Mouse (Mus musculus) central nervous system, embryonic 11.5 days (tissue): Measurements from ENCODE around the gene Gm26741. TPM values are rescaled to one million over a fixed set of nuclear protein-coding genes. Genes with fewer than 3 reads are reported as not detected.

Source experiments
- polyA plus RNA-seq: library from polyadenylated mRNA; depleted of rRNA; stranded (reverse); fragments of >200 nt; gene quantifications from 2 replicates; pipeline ENCODE4 v1.2.3, GENCODE M21; 2012; rRNA removed

Gm26741 gene
- not detected in 2 replicates for polyA plus RNA-seq

GRCm38 (mm10) chr10:52358467-52358866 lies at the start of gene Gm26741:
Gene Gm26741 (plus strand): TSS chr10:52358767.

GRCm38 (mm10) chr10:52381845-52382591 lies 23.5 kb downstream of the Gm26741 start, which contains the start of gene Gopc:
Gene Gopc (minus strand): TSS chr10:52382124.

DNA sequence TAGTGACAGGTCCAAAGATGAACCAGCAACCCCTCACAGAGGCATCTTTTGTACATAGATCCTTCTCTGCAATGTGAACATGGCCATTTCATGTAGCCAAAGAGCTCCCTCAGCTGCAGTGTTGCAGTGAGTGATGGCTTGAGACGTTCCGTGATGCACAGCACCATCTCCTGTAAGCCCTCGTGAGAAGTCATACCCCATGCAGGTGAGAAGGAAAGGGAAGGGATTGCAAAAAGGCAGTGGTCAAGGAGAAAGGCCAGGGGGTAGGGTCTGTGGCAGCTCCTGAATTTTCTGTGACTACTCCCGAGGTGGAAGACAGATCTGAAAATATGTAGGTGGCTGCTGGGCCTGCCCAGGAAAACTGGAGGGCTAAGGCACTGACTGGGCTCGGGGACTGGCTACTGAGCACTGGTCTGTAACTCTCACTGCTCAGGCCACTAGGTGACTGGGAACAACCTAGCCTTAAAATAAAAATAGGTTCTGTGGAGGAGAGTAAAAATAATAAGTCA lies 30.4 kb downstream of the Gm26741 start, which contains the start of gene Nepn:
TSS of gene Nepn (plus strand) at position 51 of the 509 bp plus-strand sequence.

Other genes with a start within 250 kb of the Gm26741 start
- gene Ros1, start 163.5 kb upstream of the Gm26741 start, polyA plus RNA-seq, result 0.02 and 0.07 TPM in 2 replicates
- 10.3 and 11.7 TPM in 2 replicates for gene Dcbld1, start 125.1 kb upstream of the Gm26741 start, polyA plus RNA-seq
- gene Gopc, start 23.4 kb downstream of the Gm26741 start, polyA plus RNA-seq, result 15.7 and 15.9 TPM in 2 replicates
- 0.71 and 1.2 TPM in 2 replicates for gene Nepn, start 30.2 kb downstream of the Gm26741 start, polyA plus RNA-seq
- gene Nus1, start 58.8 kb downstream of the Gm26741 start, polyA plus RNA-seq, result 18.5 and 25.4 TPM in 2 replicates